Mouse (Mus musculus) B cell, adult 2 months (primary cell): ENCODE data around the gene Tars.

Source experiments
- DNase-seq, 2 experiments: peaks; one replicate each; pipeline ENCODE4 v3.0.0; 2022

Tars gene

DNA sequence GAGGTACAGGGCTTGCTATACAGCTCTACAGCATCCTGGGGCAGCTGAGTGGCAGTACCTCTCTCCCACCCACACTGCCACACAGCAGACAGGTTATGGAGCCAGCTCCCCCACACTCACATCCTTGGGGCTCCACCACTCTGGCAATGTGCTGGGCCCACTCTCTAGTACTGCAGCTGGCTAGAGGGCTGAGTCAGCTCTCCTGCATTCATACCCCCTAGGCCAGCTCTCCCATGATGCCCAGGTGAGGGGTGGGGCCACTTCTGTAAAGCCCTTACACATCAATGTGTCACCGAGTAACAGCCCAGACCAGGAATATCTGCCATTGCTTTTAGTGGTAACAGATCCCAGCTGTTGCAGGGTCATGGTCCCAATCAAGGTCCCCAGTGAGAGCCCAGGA lies 38.6 kb downstream of the Tars start:
- no peak for DNase-seq

DNA sequence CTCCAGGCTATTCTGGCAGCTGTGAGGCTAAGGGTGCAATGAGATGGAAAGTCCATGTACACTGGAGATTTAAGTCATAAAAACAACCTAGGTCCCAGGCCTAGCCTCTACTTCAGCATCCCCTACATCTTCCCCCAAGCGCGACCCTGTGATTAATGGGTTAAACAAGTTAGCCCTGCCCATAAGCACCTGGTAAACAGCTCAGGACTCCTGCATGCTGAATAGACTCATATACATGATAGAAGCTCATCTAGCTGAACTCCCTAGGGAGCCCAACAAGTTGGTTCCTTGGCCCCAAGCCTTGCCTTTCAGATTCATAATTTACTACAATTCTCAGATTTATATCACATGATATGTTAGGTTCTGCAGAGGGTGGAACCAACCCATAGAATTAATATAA lies 42.0 kb downstream of the Tars start:
- DNase-seq: no peak

DNA sequence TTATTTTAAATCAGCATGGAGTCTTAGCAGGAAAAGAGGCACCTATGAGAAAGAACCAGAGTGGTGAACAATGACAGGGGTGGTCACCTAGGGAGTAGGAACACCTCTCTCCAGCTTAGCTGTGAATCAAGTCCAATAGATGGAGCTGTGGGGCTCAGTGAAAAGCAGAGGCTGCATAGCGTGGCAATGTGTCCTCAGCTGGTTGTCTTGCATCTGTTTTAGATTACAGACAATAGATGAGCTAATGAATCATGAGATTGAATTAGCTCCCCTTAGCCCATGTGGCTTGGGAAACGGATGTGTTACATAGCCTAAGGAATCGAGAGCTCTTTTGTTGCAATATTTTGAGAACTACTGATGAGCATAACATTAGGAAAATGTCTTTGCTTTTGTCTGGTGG lies 43.6 kb downstream of the Tars start:
- no peak for DNase-seq

DNA sequence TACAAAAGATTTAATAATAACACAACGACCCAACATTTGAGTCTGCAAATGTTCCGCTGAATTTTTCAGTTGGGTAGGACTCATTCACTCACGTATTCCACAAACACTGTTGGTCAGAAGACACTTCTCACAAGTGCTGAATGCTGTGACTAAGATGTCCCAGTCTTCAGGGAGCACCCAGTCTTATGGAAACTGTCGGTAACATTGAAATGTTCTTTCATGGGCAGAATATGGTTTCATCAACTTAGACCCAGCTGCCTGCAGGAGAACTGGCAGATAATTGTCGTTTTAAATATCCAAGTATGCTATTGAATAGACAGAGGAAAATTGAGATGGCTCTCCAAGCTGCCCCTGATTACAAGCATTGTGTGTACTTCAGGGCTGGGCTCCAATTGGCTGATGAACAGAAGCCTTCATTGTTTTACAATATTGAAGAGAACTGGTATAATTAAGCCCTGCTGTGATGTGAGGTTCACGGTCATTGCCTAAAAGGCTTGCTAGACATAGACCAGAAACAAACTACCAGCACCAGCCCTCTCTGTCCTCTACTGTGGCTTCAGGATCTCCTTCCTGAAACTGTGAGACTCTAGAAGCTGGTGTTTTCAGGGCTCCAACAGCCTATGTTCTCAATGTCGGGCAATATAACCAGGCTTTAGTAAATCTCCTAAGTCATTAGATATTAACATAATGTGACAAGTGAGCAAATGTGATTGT lies 59.8 kb downstream of the Tars start:
- no peak for DNase-seq
